Mouse (Mus musculus) bone marrow macrophage, adult 2 months (primary cell): ENCODE results near the gene Akap7.

Experiments
- CTCF ChIP-seq: IDR thresholded peaks from 2 replicates; pipeline ENCODE4 v1.5.1; 2012; ENCODE audit warnings: low read depth, mild to moderate bottlenecking, low read length, moderate library complexity
- POLR2A ChIP-seq: IDR thresholded peaks from 2 replicates; pipeline ENCODE4 v1.6.1; 2012; ENCODE audit warnings: mild to moderate bottlenecking, low read depth, low read length, borderline replicate concordance

DNA sequence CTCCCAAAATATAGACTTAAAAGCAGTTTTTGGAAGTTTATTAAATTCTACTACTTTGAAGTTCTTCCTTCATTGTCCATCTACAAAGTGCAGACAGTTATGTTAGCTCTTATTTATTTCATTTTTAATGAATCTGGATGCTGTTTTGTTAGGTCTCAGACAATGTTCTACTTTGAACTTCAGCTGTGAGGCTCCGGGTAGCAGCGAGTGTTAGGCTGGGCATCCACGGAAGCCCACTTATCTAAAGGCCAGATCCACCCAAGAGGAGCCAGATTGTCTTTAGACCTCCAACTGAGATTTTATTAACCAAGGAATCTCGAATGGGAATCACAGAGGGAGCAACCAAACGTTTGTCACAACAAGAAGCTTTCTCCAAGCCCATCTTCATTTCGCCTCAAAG is 2.5 kb downstream of the Akap7 start:
- TF ChIP-seq CTCF (no peak), POLR2A (no peak)
